Mouse (Mus musculus): ENCODE results near the gene Panx1. TPM values are rescaled to one million over a fixed set of nuclear protein-coding genes. Genes with fewer than 3 reads are reported as not detected.

Panx1 gene
- total and polyA plus RNA-seq, 2 experiments from 2014 or later, result 2.4 to 11.2 TPM

DNA sequence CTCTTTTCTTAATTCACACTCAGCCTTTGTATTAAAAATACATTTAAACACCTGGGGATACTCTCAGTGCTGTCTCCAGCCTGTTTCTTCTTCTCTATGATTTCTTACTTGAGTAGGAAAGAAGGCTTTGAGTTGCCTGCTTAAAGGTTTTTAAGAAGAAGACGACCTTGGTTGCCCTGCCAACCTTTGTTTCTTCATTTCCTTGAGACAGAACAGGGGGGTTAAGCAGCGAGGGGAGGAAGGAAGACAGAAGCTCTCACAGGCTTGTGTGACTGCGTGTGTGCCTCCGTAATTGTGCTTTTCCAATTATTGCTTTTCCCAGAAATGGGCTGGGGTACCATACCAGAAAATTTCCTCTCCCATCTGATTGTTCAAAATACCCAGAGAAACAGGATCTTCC, 78.5 kb downstream of the Panx1 start:
- Histone ChIP-seq H3K36me3 (replicated peaks; ENCODE audit: control insufficient read depth, insufficient read depth, low read length) (no peaks in the 10 kb centered on the region), H3K4me2 (ENCODE audit: low read depth, low read length) (no peak overlapping the region), H3K27ac (ENCODE audit: low read depth) (no peak overlapping the region), H3K4me1 (ENCODE audit: control insufficient read depth, insufficient read depth) (0 out of 2 replicates have a peak, but pooled peaks cover 4% of the 10 kb centered on the region), H3K9me3 (replicated peaks; ENCODE audit: control insufficient read depth, low read length) (no peaks in the 10 kb centered on the region), H3K27me3 (ENCODE audit: control insufficient read depth, insufficient read depth, low read length) (no peaks in the 10 kb centered on the region), H3K4me3 (ENCODE audit: low read depth, low read length) (no peak overlapping the region), H3K9ac (replicated peaks; ENCODE audit: low read depth, low read length) (no peak overlapping the region)
- DNase-seq (ENCODE audit: low spot score) (no peak), ATAC-seq (ENCODE audit: insufficient read depth, low read depth) (no peak)
- WGBS, result 49% methylated on average over 4 of the region's 4 CpGs
- no peak for TF ChIP-seq CTCF (IDR thresholded peaks at IDR 0.05; ENCODE audit: low read depth)
- no peak for TF ChIP-seq EP300 (IDR thresholded peaks at IDR 0.05; ENCODE audit: low read depth)

DNA sequence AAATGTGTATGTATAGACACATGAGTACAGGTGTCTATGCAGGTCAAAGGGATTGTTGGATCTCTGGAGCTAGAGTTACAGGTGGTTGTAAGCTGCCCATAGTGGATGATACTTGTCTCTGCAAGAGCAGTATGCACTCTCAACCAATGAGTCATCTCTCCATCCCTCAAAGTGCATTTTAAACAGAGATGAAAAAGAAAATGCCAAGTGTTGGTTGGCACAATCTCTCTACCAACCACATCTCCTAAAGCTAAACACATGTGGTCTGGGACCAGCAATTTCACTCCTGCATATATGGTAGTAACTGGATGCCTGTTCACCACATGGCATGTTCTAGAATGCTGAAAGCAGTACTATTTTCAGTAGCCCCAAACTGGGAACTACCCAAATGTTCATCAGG, 79.9 kb downstream of the Panx1 start:
- no peaks in the 10 kb centered on the region for H3K9me3 ChIP-seq (replicated peaks; ENCODE audit: control insufficient read depth, low read length)
- TF ChIP-seq CTCF (IDR thresholded peaks at IDR 0.05; ENCODE audit: low read depth) (no peak), EP300 (IDR thresholded peaks at IDR 0.05; ENCODE audit: low read depth) (no peak)
- no peak overlapping the region for H3K27ac ChIP-seq (ENCODE audit: low read depth)
- no peak overlapping the region for H3K9ac ChIP-seq (replicated peaks; ENCODE audit: low read depth, low read length)
- 0 out of 2 replicates have a peak, but pooled peaks cover 4% of the 10 kb centered on the region for H3K4me1 ChIP-seq (ENCODE audit: control insufficient read depth, insufficient read depth)
- H3K4me3 ChIP-seq (ENCODE audit: low read depth, low read length), result no peak overlapping the region
- H3K36me3 ChIP-seq (replicated peaks; ENCODE audit: control insufficient read depth, insufficient read depth, low read length), result no peaks in the 10 kb centered on the region
- DNase-seq (ENCODE audit: low spot score) (no peak), ATAC-seq (ENCODE audit: insufficient read depth, low read depth) (no peak)
- no peaks in the 10 kb centered on the region for H3K27me3 ChIP-seq (ENCODE audit: control insufficient read depth, insufficient read depth, low read length)
- no peak overlapping the region for H3K4me2 ChIP-seq (ENCODE audit: low read depth, low read length)

- DNase-seq (ENCODE audit: low spot score), result no peak
- Histone ChIP-seq H3K36me3 (replicated peaks; ENCODE audit: control insufficient read depth, insufficient read depth, low read length) (no peaks in the 10 kb centered on the region), H3K27ac (ENCODE audit: low read depth) (no peak overlapping the region), H3K4me2 (ENCODE audit: low read depth, low read length) (no peak overlapping the region), H3K27me3 (ENCODE audit: control insufficient read depth, insufficient read depth, low read length) (no peaks in the 10 kb centered on the region), H3K4me3 (ENCODE audit: low read depth, low read length) (no peak overlapping the region), H3K9ac (replicated peaks; ENCODE audit: low read depth, low read length) (no peak overlapping the region), H3K9me3 (replicated peaks; ENCODE audit: control insufficient read depth, low read length) (no peaks in the 10 kb centered on the region), H3K4me1 (ENCODE audit: control insufficient read depth, insufficient read depth) (0 out of 2 replicates have a peak, but pooled peaks cover 4% of the 10 kb centered on the region)
- whole genome bisulfite sequencing, result 80% methylated on average over 1 of the region's 1 CpGs
- TF ChIP-seq EP300 (IDR thresholded peaks at IDR 0.05; ENCODE audit: low read depth), result no peak
- no peak for TF ChIP-seq CTCF (IDR thresholded peaks at IDR 0.05; ENCODE audit: low read depth)
- no peak for ATAC-seq (ENCODE audit: insufficient read depth, low read depth)
Measured at GRCm38 (mm10) chr9:14962769-14963168, 82.5 kb downstream of the Panx1 start.

DNA sequence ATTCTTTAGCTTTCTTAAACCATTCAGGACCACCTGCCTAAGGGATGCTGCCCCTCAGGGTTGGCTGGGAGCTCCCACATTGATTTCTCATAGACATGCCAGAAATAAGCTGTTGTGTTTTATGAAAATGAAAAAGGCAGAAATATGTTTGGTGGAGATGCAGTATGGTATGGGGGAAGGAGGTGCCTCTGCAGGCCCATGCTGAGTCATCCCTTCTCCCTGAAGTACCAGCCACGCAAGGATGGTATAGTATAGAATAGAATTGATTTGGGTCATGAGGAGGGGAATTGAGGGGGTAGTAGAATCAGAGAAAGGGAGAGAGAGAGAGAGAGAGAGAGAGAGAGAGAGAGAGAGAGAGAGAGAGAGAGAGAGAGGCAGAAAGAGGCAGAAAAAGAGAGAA, 90.6 kb downstream of the Panx1 start:
- H3K27ac ChIP-seq (ENCODE audit: low read depth), result no peak overlapping the region
- no peaks in the 10 kb centered on the region for H3K4me1 ChIP-seq (ENCODE audit: control insufficient read depth, insufficient read depth)
- 76% methylated on average over 1 of the region's 1 CpGs for WGBS
- H3K4me3 ChIP-seq (ENCODE audit: low read depth, low read length), result no peak overlapping the region
- H3K27me3 ChIP-seq (ENCODE audit: control insufficient read depth, insufficient read depth, low read length), result no peaks in the 10 kb centered on the region
- H3K9ac ChIP-seq (replicated peaks; ENCODE audit: low read depth, low read length), result no peak overlapping the region
- TF ChIP-seq EP300 (IDR thresholded peaks at IDR 0.05; ENCODE audit: low read depth), result no peak
- TF ChIP-seq CTCF (IDR thresholded peaks at IDR 0.05; ENCODE audit: low read depth), result no peak
- H3K36me3 ChIP-seq (replicated peaks; ENCODE audit: control insufficient read depth, insufficient read depth, low read length), result no peaks in the 10 kb centered on the region
- DNase-seq (ENCODE audit: low spot score), result no peak
- H3K4me2 ChIP-seq (ENCODE audit: low read depth, low read length), result no peak overlapping the region
- no peak for ATAC-seq (ENCODE audit: insufficient read depth, low read depth)
- no peaks in the 10 kb centered on the region for H3K9me3 ChIP-seq (replicated peaks; ENCODE audit: control insufficient read depth, low read length)

Other genes starting within 250 kb of the Panx1 start
- gene Gpr83, start 185.3 kb downstream of the Panx1 start, total RNA-seq (2014; rRNA removed; ENCODE audit: low replicate concordance), result 0.15 TPM in 1 of 2 replicates, not detected in the other
- gene Gpr83, start 185.3 kb downstream of the Panx1 start, polyA plus RNA-seq (2015; fragmentation: Nextera tagmentation; extraction: Ambion mirVana), result 0.04 TPM in 1 of 2 replicates, not detected in the other
- 2.0 TPM in 1 of 2 replicates, not detected in the other for gene Izumo1r, start 141.5 kb downstream of the Panx1 start, total RNA-seq (2014; rRNA removed; ENCODE audit: low replicate concordance)
- not detected in 2 replicates for gene Izumo1r, start 141.5 kb downstream of the Panx1 start, polyA plus RNA-seq (2015; fragmentation: Nextera tagmentation; extraction: Ambion mirVana)
- gene Hephl1, start 66.6 kb upstream of the Panx1 start, total RNA-seq (2014; rRNA removed; ENCODE audit: low replicate concordance), result not detected in 2 replicates
- 0.03 TPM in 1 of 2 replicates, not detected in the other for gene Hephl1, start 66.6 kb upstream of the Panx1 start, polyA plus RNA-seq (2015; fragmentation: Nextera tagmentation; extraction: Ambion mirVana)
- 1.6 TPM in 2 replicates for gene Vstm5, start 193.6 kb upstream of the Panx1 start, total RNA-seq (2014; rRNA removed; ENCODE audit: low replicate concordance)
- gene Vstm5, start 193.6 kb upstream of the Panx1 start, polyA plus RNA-seq (2015; fragmentation: Nextera tagmentation; extraction: Ambion mirVana), result 1.1 and 1.5 TPM in 2 replicates
- gene Med17, start 234.5 kb upstream of the Panx1 start, total RNA-seq (2014; rRNA removed; ENCODE audit: low replicate concordance), result 11.9 and 16.8 TPM in 2 replicates
- 13.7 and 14.8 TPM in 2 replicates for gene Med17, start 234.5 kb upstream of the Panx1 start, polyA plus RNA-seq (2015; fragmentation: Nextera tagmentation; extraction: Ambion mirVana)